Mouse (Mus musculus): ENCODE results near the gene Ptprb. TPM values are rescaled to one million over a fixed set of nuclear protein-coding genes. Genes with fewer than 3 reads are reported as not detected.

The Ptprb gene
- polyA plus RNA-seq, 1 experiment, result 10.5 TPM

DNA sequence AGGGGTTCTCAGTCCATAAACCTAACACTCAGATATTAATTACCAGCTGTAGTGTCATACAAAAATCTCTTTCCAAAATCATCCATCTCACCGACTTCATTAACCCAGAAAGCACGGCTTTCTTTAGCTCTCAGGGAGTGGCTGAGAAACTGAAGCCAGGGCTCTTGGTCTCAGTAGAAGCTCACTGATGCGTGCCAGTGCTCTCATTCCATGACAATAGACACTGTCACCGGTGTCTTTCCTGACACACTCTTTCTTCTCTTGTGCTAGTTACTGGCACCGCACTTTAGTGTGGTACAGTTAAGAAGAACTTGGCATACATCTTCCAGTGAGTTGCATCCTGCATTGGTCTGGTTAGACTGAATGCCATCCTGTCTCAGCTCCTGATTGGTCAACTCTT is 53.8 kb downstream of the Ptprb start:
- H3K4me1 ChIP-seq (ENCODE audit: control insufficient read depth, insufficient read depth, low read length), result no peaks in the 10 kb centered on the region
- H3K4me3 ChIP-seq (ENCODE audit: insufficient read depth, low read length), result no peak overlapping the region
- TF ChIP-seq POLR2A (IDR thresholded peaks at IDR 0.05; ENCODE audit: extremely low read depth, insufficient read depth, low read length) (no peak), CTCF (IDR thresholded peaks at IDR 0.05; ENCODE audit: extremely low read depth, insufficient read depth, low read length) (no peak)
- no peak overlapping the region for H3K27ac ChIP-seq (ENCODE audit: insufficient read depth, low read length)

DNA sequence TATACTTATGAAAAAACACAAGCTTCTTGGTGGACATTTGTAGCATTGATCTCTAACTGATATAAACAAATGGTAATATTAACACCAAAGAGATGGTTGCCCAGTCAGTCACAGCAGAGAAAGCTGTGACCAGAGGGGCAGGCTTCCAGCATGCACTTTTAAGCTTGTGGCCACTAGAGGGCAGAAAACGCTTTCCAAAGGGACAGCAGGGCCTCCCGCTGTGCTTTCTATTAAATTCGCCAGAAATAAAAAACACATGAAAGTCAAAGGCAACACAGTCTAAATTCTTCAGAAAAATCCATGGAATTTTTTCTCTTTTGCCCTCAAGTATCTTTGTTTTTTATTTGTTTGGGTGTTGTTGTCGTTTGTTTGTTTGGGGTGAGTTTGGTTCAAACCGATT is 55.1 kb downstream of the Ptprb start:
- TF ChIP-seq POLR2A (IDR thresholded peaks at IDR 0.05; ENCODE audit: extremely low read depth, insufficient read depth, low read length) (no peak), CTCF (IDR thresholded peaks at IDR 0.05; ENCODE audit: extremely low read depth, insufficient read depth, low read length) (peak; percentile 88)
- Histone ChIP-seq H3K27ac (ENCODE audit: insufficient read depth, low read length) (no peak overlapping the region), H3K4me3 (ENCODE audit: insufficient read depth, low read length) (no peak overlapping the region), H3K4me1 (ENCODE audit: control insufficient read depth, insufficient read depth, low read length) (no peaks in the 10 kb centered on the region)

GRCm38 (mm10) chr10:116330961-116331510 is 55.7 kb downstream of the Ptprb start:
- Histone ChIP-seq H3K4me1 (ENCODE audit: control insufficient read depth, insufficient read depth, low read length) (no peaks in the 10 kb centered on the region), H3K27ac (ENCODE audit: insufficient read depth, low read length) (no peak overlapping the region), H3K4me3 (ENCODE audit: insufficient read depth, low read length) (no peak overlapping the region)
- TF ChIP-seq CTCF (IDR thresholded peaks at IDR 0.05; ENCODE audit: extremely low read depth, insufficient read depth, low read length) (no peak), POLR2A (IDR thresholded peaks at IDR 0.05; ENCODE audit: extremely low read depth, insufficient read depth, low read length) (no peak)

- Histone ChIP-seq H3K27ac (ENCODE audit: insufficient read depth, low read length) (no peak overlapping the region), H3K4me3 (ENCODE audit: insufficient read depth, low read length) (no peak overlapping the region), H3K4me1 (ENCODE audit: control insufficient read depth, insufficient read depth, low read length) (no peaks in the 10 kb centered on the region)
- TF ChIP-seq CTCF (IDR thresholded peaks at IDR 0.05; ENCODE audit: extremely low read depth, insufficient read depth, low read length) (no peak), POLR2A (IDR thresholded peaks at IDR 0.05; ENCODE audit: extremely low read depth, insufficient read depth, low read length) (no peak)
Observed at GRCm38 (mm10) chr10:116333666-116334065, 58.3 kb downstream of the Ptprb start.

DNA sequence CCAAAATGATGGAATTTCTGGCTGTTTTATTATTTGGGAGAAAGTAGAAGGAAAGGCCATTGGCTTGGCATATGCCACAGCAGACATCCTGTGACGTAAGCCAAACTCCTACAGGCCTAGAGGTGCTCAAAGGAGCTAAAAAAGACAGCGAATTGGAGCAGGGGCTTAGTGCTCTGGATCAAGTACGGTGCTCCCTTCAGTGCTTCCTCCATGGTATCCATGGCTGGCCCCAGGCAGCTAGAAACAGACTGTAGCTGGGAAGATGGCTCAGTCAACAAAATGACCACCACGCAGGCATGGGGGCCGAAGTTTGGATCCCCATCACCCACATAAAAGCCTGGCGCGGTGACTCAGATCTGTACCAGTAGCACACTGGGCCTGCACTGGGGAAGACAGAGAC is 58.8 kb downstream of the Ptprb start:
- H3K4me1 ChIP-seq (ENCODE audit: control insufficient read depth, insufficient read depth, low read length), result no peaks in the 10 kb centered on the region
- TF ChIP-seq CTCF (IDR thresholded peaks at IDR 0.05; ENCODE audit: extremely low read depth, insufficient read depth, low read length) (no peak), POLR2A (IDR thresholded peaks at IDR 0.05; ENCODE audit: extremely low read depth, insufficient read depth, low read length) (no peak)
- H3K27ac ChIP-seq (ENCODE audit: insufficient read depth, low read length), result no peak overlapping the region
- no peak overlapping the region for H3K4me3 ChIP-seq (ENCODE audit: insufficient read depth, low read length)

DNA sequence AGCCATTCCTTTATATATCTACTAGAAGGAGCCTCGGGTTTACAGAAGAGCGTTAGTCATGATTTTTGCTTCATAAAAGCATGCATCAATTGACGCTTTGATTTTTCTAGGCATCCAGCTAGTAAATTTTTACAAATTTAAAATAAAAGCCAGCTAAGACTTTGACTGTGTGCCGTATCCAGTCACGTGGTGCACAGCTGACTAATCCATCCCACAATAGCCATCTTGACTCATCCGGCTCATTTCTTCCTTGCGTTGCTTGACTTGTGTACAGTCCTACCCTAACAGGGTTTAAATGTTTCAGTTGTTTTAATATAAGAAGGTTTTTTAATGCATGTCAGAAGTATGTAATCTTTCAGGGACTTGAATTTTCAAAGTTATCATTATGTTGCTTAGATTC is 60.0 kb downstream of the Ptprb start:
- Histone ChIP-seq H3K27ac (ENCODE audit: insufficient read depth, low read length) (no peak overlapping the region), H3K4me1 (ENCODE audit: control insufficient read depth, insufficient read depth, low read length) (no peaks in the 10 kb centered on the region), H3K4me3 (ENCODE audit: insufficient read depth, low read length) (no peak overlapping the region)
- TF ChIP-seq CTCF (IDR thresholded peaks at IDR 0.05; ENCODE audit: extremely low read depth, insufficient read depth, low read length) (no peak), POLR2A (IDR thresholded peaks at IDR 0.05; ENCODE audit: extremely low read depth, insufficient read depth, low read length) (no peak)

GRCm38 (mm10) chr10:116341194-116341593 is 65.9 kb downstream of the Ptprb start:
- Histone ChIP-seq H3K27ac (ENCODE audit: insufficient read depth, low read length) (no peak overlapping the region), H3K4me1 (ENCODE audit: control insufficient read depth, insufficient read depth, low read length) (no peaks in the 10 kb centered on the region), H3K4me3 (ENCODE audit: insufficient read depth, low read length) (no peak overlapping the region)
- TF ChIP-seq POLR2A (IDR thresholded peaks at IDR 0.05; ENCODE audit: extremely low read depth, insufficient read depth, low read length), result no peak

- no peak for TF ChIP-seq CTCF (IDR thresholded peaks at IDR 0.05; ENCODE audit: extremely low read depth, insufficient read depth, low read length)
- no peak for TF ChIP-seq POLR2A (IDR thresholded peaks at IDR 0.05; ENCODE audit: extremely low read depth, insufficient read depth, low read length)
- Histone ChIP-seq H3K4me1 (ENCODE audit: control insufficient read depth, insufficient read depth, low read length) (no peaks in the 10 kb centered on the region), H3K4me3 (ENCODE audit: insufficient read depth, low read length) (no peak overlapping the region), H3K27ac (ENCODE audit: insufficient read depth, low read length) (no peak overlapping the region)
Observed at GRCm38 (mm10) chr10:116346618-116347184, 71.4 kb downstream of the Ptprb start.

DNA sequence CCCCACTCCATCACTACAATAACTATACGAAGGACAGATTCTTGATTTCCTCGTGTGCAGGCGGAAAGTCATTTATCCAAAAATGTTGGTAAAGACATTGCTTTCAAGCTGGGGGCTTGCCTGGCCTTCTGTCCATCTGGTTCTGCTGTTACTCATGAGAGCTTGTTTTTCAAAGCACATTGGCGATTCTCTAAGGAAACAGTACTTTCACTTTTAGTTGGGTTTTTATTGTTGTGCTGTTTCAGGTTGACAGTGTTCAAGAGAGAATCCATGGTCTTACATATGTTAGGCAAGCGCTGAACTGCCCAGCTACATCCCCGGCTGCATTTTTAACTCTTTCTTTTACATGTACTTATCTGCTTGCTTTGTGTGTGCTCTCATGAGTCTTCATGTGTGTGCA is 73.7 kb downstream of the Ptprb start:
- Histone ChIP-seq H3K4me1 (ENCODE audit: control insufficient read depth, insufficient read depth, low read length) (no peaks in the 10 kb centered on the region), H3K27ac (ENCODE audit: insufficient read depth, low read length) (no peak overlapping the region), H3K4me3 (ENCODE audit: insufficient read depth, low read length) (no peak overlapping the region)
- no peak for TF ChIP-seq CTCF (IDR thresholded peaks at IDR 0.05; ENCODE audit: extremely low read depth, insufficient read depth, low read length)
- TF ChIP-seq POLR2A (IDR thresholded peaks at IDR 0.05; ENCODE audit: extremely low read depth, insufficient read depth, low read length), result no peak

DNA sequence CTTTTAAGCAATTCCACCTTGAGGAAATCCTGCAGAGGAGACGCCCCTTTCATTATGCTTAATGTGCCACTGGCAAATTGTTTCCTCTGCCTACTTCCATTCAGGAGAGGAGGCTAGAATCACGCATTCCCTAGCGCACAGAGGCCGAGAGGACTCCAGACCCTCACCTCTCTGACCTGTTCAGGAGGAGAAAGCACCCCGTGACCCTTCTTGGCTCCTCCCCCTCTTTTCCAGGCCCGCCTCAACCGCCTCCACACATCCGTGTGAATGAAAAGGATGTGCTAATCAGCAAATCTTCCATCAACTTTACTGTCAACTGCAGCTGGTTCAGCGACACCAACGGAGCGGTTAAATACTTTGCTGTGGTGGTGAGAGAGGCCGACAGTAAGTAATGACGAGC is 75.2 kb downstream of the Ptprb start:
- no peak overlapping the region for H3K27ac ChIP-seq (ENCODE audit: insufficient read depth, low read length)
- no peaks in the 10 kb centered on the region for H3K4me1 ChIP-seq (ENCODE audit: control insufficient read depth, insufficient read depth, low read length)
- TF ChIP-seq CTCF (IDR thresholded peaks at IDR 0.05; ENCODE audit: extremely low read depth, insufficient read depth, low read length), result no peak
- TF ChIP-seq POLR2A (IDR thresholded peaks at IDR 0.05; ENCODE audit: extremely low read depth, insufficient read depth, low read length), result no peak
- H3K4me3 ChIP-seq (ENCODE audit: insufficient read depth, low read length), result no peak overlapping the region
